14 mouse cellular contexts compared by ENCODE assay signal in genomic region chr4:141942403-141942802, GRCm38 (mm10).
DNase-seq lines count a peak whose midpoint lies in the region; ATAC-seq lines count a peak whose summit lies in the region.
"Had no signal": no experiment of that assay in that cellular context is flagged by ENCODE, and none has a peak within 500 bp of the region (broad histone marks: within the 10 kb centered on the region; RNA-seq: fewer than 3 reads in every experiment).

No protein-coding gene starts in this region.

- 33% methylated on average over 11 of the region's 11 CpGs for WGBS in hindbrain, embryonic 12.5 days
- WGBS in hindbrain, embryonic 13.5 days: 24% methylated on average over 11 of the region's 11 CpGs
- 21% methylated on average over 11 of the region's 11 CpGs for WGBS in intestine, embryonic 16.5 days
- 43% methylated on average over 11 of the region's 11 CpGs for WGBS in neural tube, embryonic 11.5 days

- H3K36me3 ChIP-seq in hindbrain, embryonic 12.5 days: no peaks in the 10 kb centered on the region
- no peaks in the 10 kb centered on the region; the same call in 1 of the 2 replicates for H3K36me3 ChIP-seq in hindbrain, embryonic 13.5 days
- H3K36me3 ChIP-seq in intestine, embryonic 16.5 days (ENCODE audit: control insufficient read depth, insufficient read depth, low read length): no peaks in the 10 kb centered on the region
- no peaks in the 10 kb centered on the region for H3K36me3 ChIP-seq in neural tube, embryonic 11.5 days (ENCODE audit: control insufficient read depth, insufficient read depth, low read length)
- H3K36me3 ChIP-seq: limb, embryonic 15.5 days had no signal

- no peaks in the 10 kb centered on the region for H3K27me3 ChIP-seq in hindbrain, embryonic 12.5 days
- no peaks in the 10 kb centered on the region for H3K27me3 ChIP-seq in hindbrain, embryonic 13.5 days
- no peaks in the 10 kb centered on the region for H3K27me3 ChIP-seq in intestine, embryonic 16.5 days (replicated peaks; ENCODE audit: control insufficient read depth, insufficient read depth, low read length)
- H3K27me3 ChIP-seq in neural tube, embryonic 11.5 days (ENCODE audit: control insufficient read depth, insufficient read depth, low read length): no peaks in the 10 kb centered on the region
- H3K27me3 ChIP-seq: CH12.LX; limb, embryonic 15.5 days had no signal

- no peaks in the 10 kb centered on the region for H3K9me3 ChIP-seq in hindbrain, embryonic 12.5 days (replicated peaks)
- no peaks in the 10 kb centered on the region for H3K9me3 ChIP-seq in hindbrain, embryonic 13.5 days
- no peaks in the 10 kb centered on the region for H3K9me3 ChIP-seq in intestine, embryonic 16.5 days (ENCODE audit: control insufficient read depth, low read length)
- no peaks in the 10 kb centered on the region for H3K9me3 ChIP-seq in neural tube, embryonic 11.5 days (ENCODE audit: control insufficient read depth, low read length)
- H3K9me3 ChIP-seq: limb, embryonic 15.5 days had no signal

- peak; percentile 41; the same call in 1 of the 2 replicates for ATAC-seq in hindbrain, embryonic 12.5 days (ENCODE audit: low FRiP score)
- ATAC-seq in hindbrain, embryonic 13.5 days (ENCODE audit: low FRiP score): no peak
- peak; percentile 41 for ATAC-seq in intestine, embryonic 16.5 days
- ATAC-seq in neural tube, embryonic 11.5 days (ENCODE audit: insufficient read depth, low FRiP score, low TSS enrichment): no peak
- ATAC-seq in frontal cortex, adult (ENCODE audit: low TSS enrichment): no peak
- ATAC-seq: forebrain, embryonic 14.5 days had no signal

- no peak overlapping the region for H3K4me3 ChIP-seq in hindbrain, embryonic 12.5 days
- H3K4me3 ChIP-seq in hindbrain, embryonic 13.5 days: no peak overlapping the region
- H3K4me3 ChIP-seq in intestine, embryonic 16.5 days (ENCODE audit: low read length): no peak overlapping the region
- no peak overlapping the region for H3K4me3 ChIP-seq in neural tube, embryonic 11.5 days (ENCODE audit: low read depth, low read length)
- H3K4me3 ChIP-seq: limb, embryonic 15.5 days had no signal

- no peak overlapping the region for H3K9ac ChIP-seq in hindbrain, embryonic 12.5 days
- no peak overlapping the region for H3K9ac ChIP-seq in hindbrain, embryonic 13.5 days
- H3K9ac ChIP-seq in intestine, embryonic 16.5 days (ENCODE audit: low read depth, low read length): no peak overlapping the region
- no peak overlapping the region for H3K9ac ChIP-seq in neural tube, embryonic 11.5 days (ENCODE audit: low read length)
- H3K9ac ChIP-seq: limb, embryonic 15.5 days had no signal

- H3K4me1 ChIP-seq in hindbrain, embryonic 12.5 days: peaks cover 7% of the 10 kb centered on the region
- H3K4me1 ChIP-seq in hindbrain, embryonic 13.5 days (replicated peaks): peaks cover 7% of the 10 kb centered on the region
- H3K4me1 ChIP-seq in intestine, embryonic 16.5 days (ENCODE audit: control insufficient read depth, insufficient read depth, low read length): 0 out of 2 replicates have a peak, but pooled peaks cover 5% of the 10 kb centered on the region
- H3K4me1 ChIP-seq in neural tube, embryonic 11.5 days (ENCODE audit: control insufficient read depth, insufficient read depth, low read length): peaks cover 6% of the 10 kb centered on the region; the same call in 1 of the 2 replicates

- H3K27ac ChIP-seq in hindbrain, embryonic 12.5 days: no peak overlapping the region
- H3K27ac ChIP-seq in hindbrain, embryonic 13.5 days: no peak overlapping the region
- H3K27ac ChIP-seq in intestine, embryonic 16.5 days (ENCODE audit: low read length): no peak overlapping the region
- H3K27ac ChIP-seq in neural tube, embryonic 11.5 days (ENCODE audit: low read depth, low read length): no peak overlapping the region
- H3K27ac ChIP-seq: limb, embryonic 15.5 days had no signal

- DNase-seq in embryo, embryonic 9.5 days (ENCODE audit: extremely low spot score): peak; percentile 25
- peak; percentile 58 for DNase-seq in neural tube, embryonic 11.5 days (ENCODE audit: low spot score)
- no peak for DNase-seq in cerebellum, adult 11 months
- DNase-seq: cerebellum, adult 8-10 months; gastrocnemius, postnatal 25 days; right cerebral cortex, postnatal 4 days; thymus, postnatal 4 days had no signal

- no peak overlapping the region; the same call in 1 of the 2 replicates for H3K4me2 ChIP-seq in hindbrain, embryonic 12.5 days (replicated peaks)
- H3K4me2 ChIP-seq in hindbrain, embryonic 13.5 days: no peak overlapping the region
- H3K4me2 ChIP-seq in intestine, embryonic 16.5 days (ENCODE audit: low read depth, low read length): no peak overlapping the region; the same call in 1 of the 2 replicates
- no peak overlapping the region for H3K4me2 ChIP-seq in neural tube, embryonic 11.5 days (ENCODE audit: low read depth)
- H3K4me2 ChIP-seq: limb, embryonic 15.5 days had no signal

Comparison
In these comparisons a context has a peak if more than half of its experiments do, and no peak if none do; other contexts are left out.
1. ATAC-seq: peak in hindbrain, embryonic 12.5 days (single experiment) and intestine, embryonic 16.5 days (single experiment); none in hindbrain, embryonic 13.5 days (single experiment), neural tube, embryonic 11.5 days (single experiment) and frontal cortex, adult (single experiment).